In genomic region chr16:27420982-27421381, GRCm38 (mm10) we compare ENCODE assay signal across 19 mouse cellular contexts. TPM values are rescaled to one million over a fixed set of nuclear protein-coding genes. Genes with fewer than 3 reads are reported as not detected.
"Had no signal": no experiment of that assay in that cellular context is flagged by ENCODE, and none has a peak within 500 bp of the region (broad histone marks: within the 10 kb centered on the region; RNA-seq: fewer than 3 reads in every experiment).

No protein-coding gene starts in this region.

- H3K4me3 ChIP-seq: liver, embryonic 12.5 days; megakaryocyte, embryonic 14.5 days; midbrain, embryonic 13.5 days; midbrain, embryonic 15.5 days; neural tube, embryonic 12.5 days; stomach, embryonic 15.5 days had no signal

- ATAC-seq: liver, embryonic 12.5 days; midbrain, embryonic 13.5 days; midbrain, embryonic 15.5 days had no signal

- H3K27ac ChIP-seq: liver, embryonic 12.5 days; liver, embryonic 14.5 days; macrophage; midbrain, embryonic 13.5 days; midbrain, embryonic 15.5 days; neural tube, embryonic 12.5 days; stomach, embryonic 15.5 days; stomach, postnatal 0 days had no signal

- DNase-seq: lung, adult 18-20 months; lung, embryonic 14.5 days; lung, postnatal 14 days; lung, postnatal 36 days; thymus, adult 18-20 months; thymus, postnatal 14 days; thymus, postnatal 36 days had no signal

RNA-seq across cellular contexts. Expression of gene Uts2b, which starts 50.9 kb away (rescaled TPM):
- total RNA-seq: megakaryocyte progenitor cell, adult 5-6 weeks; monocyte, adult 5-6 weeks; neutrophil, adult 5-6 weeks had no signal
